Mouse (Mus musculus) olfactory bulb, adult 2 months (tissue): ENCODE data around the gene Ccdc148. TPM values are rescaled to one million over a fixed set of nuclear protein-coding genes. Genes with fewer than 3 reads are reported as not detected.

Experiments used
- H3K27ac ChIP-seq: fragments of 200-500 bp; 2 replicates; pipeline ENCODE4 v1.5.1; 2012; ENCODE audit warnings: low read depth, low read length; ENCODE audit not compliant: insufficient read depth
- H3K4me1 ChIP-seq: fragments of 200-500 bp; 2 replicates; pipeline ENCODE4 v1.6.1; 2012; ENCODE audit warnings: low read length; ENCODE audit not compliant: control insufficient read depth, insufficient read depth
- H3K4me3 ChIP-seq: fragments of 200-500 bp; 2 replicates; pipeline ENCODE4 v1.5.1; 2012; ENCODE audit warnings: mild to moderate bottlenecking, low read depth, low read length, moderate library complexity; ENCODE audit not compliant: insufficient read depth
- CTCF ChIP-seq: fragments of 200-500 bp; IDR thresholded peaks from 2 replicates; pipeline ENCODE4 v1.5.1; 2012; ENCODE audit warnings: low read depth, mild to moderate bottlenecking, low read length, moderate library complexity; ENCODE audit not compliant: insufficient read depth
- POLR2A ChIP-seq: fragments of 200-500 bp; IDR thresholded peaks from 2 replicates; pipeline ENCODE4 v1.6.1; 2012; ENCODE audit warnings: mild to moderate bottlenecking, low read depth, low read length, moderate library complexity; ENCODE audit not compliant: insufficient read depth
- WGBS: fragments of 180-500 bp; shearing (Covaris S2); methylation state at CpG from one replicate; pipeline ENCODE4 v1.1.7; 2018; 5-methylcytosine and 5-hydroxymethylcytosine counted together
- polyA plus RNA-seq: library from polyadenylated mRNA; stranded (reverse); fragments of >200 nt; gene quantifications from 2 replicates; pipeline ENCODE4 v1.2.4, GENCODE M21; 2012; ENCODE audit warnings: low replicate concordance; ENCODE audit not compliant: missing spikeins, insufficient read depth, insufficient read length

Gene Ccdc148
- polyA plus RNA-seq, 1 experiment: not detected

- WGBS: 91% methylated on average over 4 of the region's 4 CpGs
- no peak for TF ChIP-seq CTCF
- TF ChIP-seq POLR2A: no peak
- H3K4me3 ChIP-seq: no peak overlapping the region
- H3K4me1 ChIP-seq: no peaks in the 10 kb centered on the region
- H3K27ac ChIP-seq: no peak overlapping the region
These were observed 370.1 kb downstream of the Ccdc148 start for GRCm38 (mm10) chr2:58790361-58790760.

DNA sequence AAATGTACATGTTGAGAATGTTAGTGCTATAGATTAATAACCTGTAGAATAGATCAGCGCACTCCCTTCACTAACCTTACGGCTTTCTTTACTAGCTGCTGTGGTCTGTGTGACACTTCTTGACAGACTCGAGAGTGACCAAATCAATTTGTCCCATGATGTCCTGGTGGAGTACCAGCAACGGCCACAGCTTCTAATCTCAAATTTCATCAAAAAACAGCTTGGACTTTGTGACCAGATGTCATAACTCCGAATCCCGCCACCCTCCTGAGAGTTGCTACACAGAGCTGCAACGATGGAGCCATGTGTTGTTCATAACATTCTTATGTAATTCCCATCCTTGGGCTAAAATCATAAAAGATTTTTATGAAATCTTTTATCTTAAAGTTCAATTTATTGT, 370.5 kb downstream of the Ccdc148 start:
- TF ChIP-seq POLR2A: no peak
- TF ChIP-seq CTCF: no peak
- no peak overlapping the region for H3K4me3 ChIP-seq
- H3K27ac ChIP-seq: no peak overlapping the region
- H3K4me1 ChIP-seq: no peaks in the 10 kb centered on the region
- 95% methylated on average over 7 of the region's 7 CpGs for WGBS

GRCm38 (mm10) chr2:58787360-58787759, 373.1 kb downstream of the Ccdc148 start:
- no peak for TF ChIP-seq POLR2A
- TF ChIP-seq CTCF: no peak
- Histone ChIP-seq H3K4me1 (no peaks in the 10 kb centered on the region), H3K4me3 (no peak overlapping the region), H3K27ac (no peak overlapping the region)
- WGBS: 47% methylated on average over 7 of the region's 7 CpGs

- Histone ChIP-seq H3K27ac (no peak overlapping the region), H3K4me1 (no peaks in the 10 kb centered on the region), H3K4me3 (no peak overlapping the region)
- 66% methylated on average over 8 of the region's 8 CpGs for WGBS
- TF ChIP-seq CTCF (no peak), POLR2A (no peak)
These were observed 373.8 kb downstream of the Ccdc148 start for GRCm38 (mm10) chr2:58786681-58787080.

DNA sequence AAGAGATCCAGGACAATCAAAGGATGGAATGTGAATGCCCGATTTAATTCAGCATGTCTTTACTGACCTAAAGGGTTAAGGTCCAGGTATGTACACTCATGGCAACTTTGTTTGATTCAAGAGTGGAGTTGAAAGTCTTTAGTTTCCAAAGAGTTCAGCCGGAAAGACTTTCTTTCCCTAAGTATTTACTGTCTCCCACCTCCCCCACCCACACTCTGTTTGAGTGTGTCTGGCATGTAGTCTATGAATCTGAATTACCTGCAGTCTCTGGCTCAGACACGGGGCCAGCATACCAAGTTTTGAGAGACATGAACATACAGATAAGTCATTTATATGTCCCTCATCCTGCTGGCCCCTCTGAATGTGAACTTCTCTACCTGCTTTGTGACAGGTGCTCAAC, 374.3 kb downstream of the Ccdc148 start:
- Histone ChIP-seq H3K4me3 (no peak overlapping the region), H3K4me1 (no peaks in the 10 kb centered on the region), H3K27ac (no peak overlapping the region)
- no peak for TF ChIP-seq POLR2A
- TF ChIP-seq CTCF: no peak
- WGBS: 80% methylated on average over 3 of the region's 3 CpGs

DNA sequence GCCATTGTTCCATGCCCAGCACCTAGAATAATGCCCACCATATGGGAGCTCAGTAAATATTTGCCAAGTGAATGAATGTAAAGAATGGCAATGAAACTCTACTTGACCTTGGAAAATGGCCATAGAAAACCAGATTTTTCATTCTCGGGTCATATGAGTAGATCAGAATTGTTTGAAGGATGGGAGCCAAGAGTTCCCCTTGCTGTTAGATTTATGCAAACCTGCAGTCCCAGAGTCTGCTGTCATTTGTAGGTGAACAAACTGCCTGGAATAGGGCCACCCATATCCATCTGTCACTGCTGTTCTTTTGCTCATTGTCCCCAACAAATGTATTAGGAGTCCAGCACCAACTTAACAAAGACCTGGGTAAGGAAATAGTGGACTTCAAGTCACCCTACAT, 377.0 kb downstream of the Ccdc148 start:
- 82% methylated on average over 1 of the region's 1 CpGs for WGBS
- Histone ChIP-seq H3K27ac (no peak overlapping the region), H3K4me1 (no peaks in the 10 kb centered on the region), H3K4me3 (no peak overlapping the region)
- TF ChIP-seq CTCF: no peak
- TF ChIP-seq POLR2A: no peak

- no peak overlapping the region for H3K4me3 ChIP-seq
- H3K27ac ChIP-seq: no peak overlapping the region
- TF ChIP-seq POLR2A (no peak), CTCF (no peak)
- no peaks in the 10 kb centered on the region for H3K4me1 ChIP-seq
- 89% methylated on average over 3 of the region's 3 CpGs for WGBS
These were observed 381.4 kb downstream of the Ccdc148 start for GRCm38 (mm10) chr2:58778986-58779495.

DNA sequence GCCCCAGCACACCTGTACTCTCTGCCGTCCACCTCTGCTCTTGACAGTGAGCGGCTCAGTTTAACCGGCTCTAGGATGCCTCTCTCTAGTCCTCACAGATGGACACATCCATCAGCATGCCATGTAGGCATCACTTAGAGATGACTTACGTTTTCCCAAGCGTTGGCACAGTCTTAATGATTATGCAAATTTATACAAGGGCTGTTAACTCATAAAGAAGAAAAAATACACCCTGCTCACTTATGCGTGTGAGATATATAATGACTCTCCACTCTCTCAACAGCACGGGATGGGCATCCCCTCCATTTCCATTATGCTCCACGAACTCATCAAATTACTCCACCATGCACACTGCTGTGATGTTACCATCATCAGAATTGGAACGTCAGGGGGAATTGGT, 386.6 kb downstream of the Ccdc148 start:
- no peaks in the 10 kb centered on the region for H3K4me1 ChIP-seq
- TF ChIP-seq POLR2A (no peak), CTCF (no peak)
- 62% methylated on average over 9 of the region's 9 CpGs for WGBS
- H3K27ac ChIP-seq: no peak overlapping the region
- H3K4me3 ChIP-seq: no peak overlapping the region

Other genes starting within 250 kb of the Ccdc148 start
- 318 TPM in 1 of 2 replicates, not detected in the other for gene Pkp4, start 167 bp upstream of the Ccdc148 start, polyA plus RNA-seq